Mouse (Mus musculus) A20 (cell line): Measurements from ENCODE around the gene Stac3.

Experiments
- DNase-seq: peaks from one replicate; pipeline ENCODE4 v3.0.0-alpha.2; 2011; ENCODE audit warnings: low read depth, low spot score

Gene Stac3

GRCm38 (mm10) chr10:127509051-127509836 is 7.8 kb downstream of the Stac3 start:
- peak; percentile 98 for DNase-seq

- peak; percentile 23 for DNase-seq
Observed at GRCm38 (mm10) chr10:127509837-127510701, 8.6 kb downstream of the Stac3 start.

GRCm38 (mm10) chr10:127510895-127511617 is 9.6 kb downstream of the Stac3 start:
- DNase-seq = peak; percentile 72

GRCm38 (mm10) chr10:127511634-127512306 is 10.3 kb downstream of the Stac3 start:
- DNase-seq = peak; percentile 93

GRCm38 (mm10) chr10:127512307-127512666 is 10.8 kb downstream of the Stac3 start:
- DNase-seq = no peak

- peak; percentile 96 for DNase-seq
Observed at GRCm38 (mm10) chr10:127512813-127513212, 11.3 kb downstream of the Stac3 start.

- peak; percentile 89 for DNase-seq
Observed at GRCm38 (mm10) chr10:127513501-127514091, 12.1 kb downstream of the Stac3 start.

GRCm38 (mm10) chr10:127514111-127514698 is 12.7 kb downstream of the Stac3 start:
- peak; percentile 64 for DNase-seq

GRCm38 (mm10) chr10:127514764-127515163 is 13.3 kb downstream of the Stac3 start, which contains the start of gene Ndufa4l2:
TSS of gene Ndufa4l2 (plus strand) at chr10:127514967.
- no peak for DNase-seq

GRCm38 (mm10) chr10:127515271-127515982 is 13.9 kb downstream of the Stac3 start:
- DNase-seq = peak; percentile 26

GRCm38 (mm10) chr10:127515983-127516459 is 14.5 kb downstream of the Stac3 start:
- no peak for DNase-seq

GRCm38 (mm10) chr10:127516576-127517260 is 15.2 kb downstream of the Stac3 start:
- DNase-seq = no peak

- no peak for DNase-seq
Observed at GRCm38 (mm10) chr10:127517941-127518340, 16.5 kb downstream of the Stac3 start.

- no peak for DNase-seq
Observed at GRCm38 (mm10) chr10:127519041-127519701, 17.7 kb downstream of the Stac3 start.

- peak; percentile 41 for DNase-seq
Observed at GRCm38 (mm10) chr10:127519903-127520713, 18.6 kb downstream of the Stac3 start.

- DNase-seq = peak; percentile 42
Observed at GRCm38 (mm10) chr10:127520714-127521357, 19.4 kb downstream of the Stac3 start.

GRCm38 (mm10) chr10:127521611-127522080 is 20.2 kb downstream of the Stac3 start:
- peak; percentile 59 for DNase-seq
